Mouse (Mus musculus) lung, adult 2 months (tissue): ENCODE measurements at regions not wholly inside any gene's neighbourhood (a gene's known extent, or its start where the extent isn't known, plus 50 kb on each side); places are given as distances from the start of the nearest gene placed in this dataset.

Experiments used
- CTCF ChIP-seq: fragments of 200-500 bp; IDR thresholded peaks from 2 replicates; pipeline ENCODE4 v1.5.1; 2011; ENCODE audit warnings: mild to moderate bottlenecking, low read length, control low read depth; ENCODE audit not compliant: insufficient read depth
- POLR2A ChIP-seq: fragments of 200-500 bp; IDR thresholded peaks from 2 replicates; pipeline ENCODE4 v1.6.1; 2011; ENCODE audit warnings: low read depth, mild to moderate bottlenecking, control low read depth, low read length, borderline replicate concordance; ENCODE audit errors: extremely low read depth

- TF ChIP-seq CTCF (no peak), POLR2A (no peak)
These were observed 639.1 kb downstream of the Sox6 start for GRCm38 (mm10) chr7:115399461-115399860.
